ENCODE assay signal across 9 mouse cellular contexts in the genomic region with DNA sequence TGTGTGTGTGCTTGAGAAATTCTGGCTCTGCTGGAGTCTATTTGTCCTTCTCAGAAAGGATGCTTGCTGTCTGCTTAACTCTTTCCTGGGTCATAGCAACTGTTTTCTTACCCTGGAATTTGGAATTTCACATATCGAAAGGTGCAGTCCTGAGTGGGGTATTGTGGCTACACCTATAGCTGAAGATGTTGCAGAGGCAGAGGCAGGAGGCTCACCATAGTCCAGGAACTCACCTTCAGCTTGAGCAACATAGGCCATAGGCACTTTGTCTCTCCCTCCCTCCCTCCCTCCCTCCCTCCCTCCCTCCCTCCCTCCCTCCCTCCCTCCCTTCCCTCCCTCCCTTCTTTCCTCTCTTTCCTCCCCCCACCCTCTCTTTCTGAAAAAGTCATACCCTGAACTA.
DNase-seq lines count a peak whose midpoint lies in the region; ATAC-seq and TF ChIP-seq lines count a peak whose summit lies in the region.
"Had no signal": no experiment of that assay in that cellular context is flagged by ENCODE, and none has a peak within 500 bp of the region (broad histone marks: within the 10 kb centered on the region; RNA-seq: fewer than 3 reads in every experiment).

No protein-coding gene starts in this region.

- intact Hi-C loops in heart, postnatal 25 days (cut with DNase I) = no loop called here

- peak overlapping the region; percentile 43; the same call in 1 of the 2 replicates for H3K4me3 ChIP-seq in heart, embryonic 13.5 days
- H3K4me3 ChIP-seq in stomach, embryonic 16.5 days (replicated peaks; ENCODE audit: low read length) = no peak overlapping the region
- H3K4me3 ChIP-seq in stomach, postnatal 0 days (ENCODE audit: low read depth, low read length) = no peak overlapping the region
- H3K4me3 ChIP-seq in limb, embryonic 15.5 days = no peak overlapping the region

- no peaks in the 10 kb centered on the region for H3K36me3 ChIP-seq in heart, embryonic 13.5 days
- no peaks in the 10 kb centered on the region for H3K36me3 ChIP-seq in stomach, embryonic 16.5 days (ENCODE audit: control insufficient read depth, insufficient read depth, low read length)
- no peaks in the 10 kb centered on the region for H3K36me3 ChIP-seq in stomach, postnatal 0 days (ENCODE audit: control insufficient read depth, insufficient read depth, low read length)
- no peaks in the 10 kb centered on the region for H3K36me3 ChIP-seq in limb, embryonic 15.5 days

- no peak for TF ChIP-seq CTCF in stomach, postnatal 0 days (IDR thresholded peaks at IDR 0.05; ENCODE audit: low read depth)

- WGBS in heart, embryonic 13.5 days = 80% methylated on average over 1 of the region's 1 CpGs
- WGBS in stomach, embryonic 16.5 days = 92% methylated on average over 1 of the region's 1 CpGs
- 78% methylated on average over 1 of the region's 1 CpGs for WGBS in stomach, postnatal 0 days
- whole genome bisulfite sequencing in limb, embryonic 15.5 days = 95% methylated on average over 1 of the region's 1 CpGs

- peaks cover 6% of the 10 kb centered on the region; the same call in 1 of the 2 replicates for H3K4me1 ChIP-seq in heart, embryonic 13.5 days
- no peaks in the 10 kb centered on the region for H3K4me1 ChIP-seq in stomach, embryonic 16.5 days (ENCODE audit: control insufficient read depth, insufficient read depth, low read length)
- no peaks in the 10 kb centered on the region for H3K4me1 ChIP-seq in stomach, postnatal 0 days (replicated peaks; ENCODE audit: control insufficient read depth, insufficient read depth)
- H3K4me1 ChIP-seq in limb, embryonic 15.5 days = peaks cover 4% of the 10 kb centered on the region; the same call in 1 of the 2 replicates

- no peak for DNase-seq in heart, postnatal 25 days (ENCODE audit: low spot score)
- DNase-seq in stomach, postnatal 0 days (ENCODE audit: low spot score) = no peak
- DNase-seq in c-Kit-positive CD71-positive TER-119-positive erythroid progenitor cells, embryonic 14.5 days (ENCODE audit: low spot score) = no peak
- DNase-seq in thymus, postnatal 14 days = no peak
- DNase-seq: kidney, adult 18-20 months had no signal

- H3K27ac ChIP-seq in heart, embryonic 13.5 days (replicated peaks) = no peak overlapping the region
- no peak overlapping the region for H3K27ac ChIP-seq in stomach, embryonic 16.5 days (ENCODE audit: low read length)
- H3K27ac ChIP-seq in stomach, postnatal 0 days (replicated peaks) = no peak overlapping the region
- no peak overlapping the region for H3K27ac ChIP-seq in limb, embryonic 15.5 days

- no peak for ATAC-seq in heart, embryonic 13.5 days (ENCODE audit: extremely low read depth, insufficient number of reproducible peaks, low FRiP score, low TSS enrichment)
- no peak for ATAC-seq in stomach, embryonic 16.5 days (ENCODE audit: insufficient read depth, low FRiP score)
- no peak for ATAC-seq in stomach, postnatal 0 days (ENCODE audit: low FRiP score, low TSS enrichment)
- ATAC-seq in limb, embryonic 15.5 days (ENCODE audit: insufficient number of reproducible peaks, low FRiP score, low TSS enrichment, low read depth) = no peak
- no peak for ATAC-seq in cerebellum, adult (ENCODE audit: insufficient number of reproducible peaks, low FRiP score, low TSS enrichment)

- peak overlapping the region; percentile 69; the same call in 1 of the 2 replicates for H3K9ac ChIP-seq in heart, embryonic 13.5 days
- no peak overlapping the region for H3K9ac ChIP-seq in stomach, embryonic 16.5 days (ENCODE audit: low read length)
- H3K9ac ChIP-seq in stomach, postnatal 0 days (ENCODE audit: low read length) = no peak overlapping the region
- no peak overlapping the region for H3K9ac ChIP-seq in limb, embryonic 15.5 days

- H3K4me2 ChIP-seq in heart, embryonic 13.5 days = peak overlapping the region; percentile 68
- peak overlapping the region; percentile 36; the same call in 1 of the 2 replicates for H3K4me2 ChIP-seq in stomach, embryonic 16.5 days (ENCODE audit: low read depth, low read length)
- H3K4me2 ChIP-seq in stomach, postnatal 0 days (replicated peaks; ENCODE audit: low read depth) = no peak overlapping the region
- peak overlapping the region; percentile 35 for H3K4me2 ChIP-seq in limb, embryonic 15.5 days

- H3K9me3 ChIP-seq in heart, embryonic 13.5 days = no peaks in the 10 kb centered on the region
- H3K9me3 ChIP-seq in stomach, embryonic 16.5 days (replicated peaks; ENCODE audit: control insufficient read depth, low read length) = no peaks in the 10 kb centered on the region
- no peaks in the 10 kb centered on the region for H3K9me3 ChIP-seq in stomach, postnatal 0 days (ENCODE audit: control insufficient read depth, low read length)
- no peaks in the 10 kb centered on the region for H3K9me3 ChIP-seq in limb, embryonic 15.5 days

- 0 out of 2 replicates have a peak, but pooled peaks cover 3% of the 10 kb centered on the region for H3K27me3 ChIP-seq in heart, embryonic 13.5 days (replicated peaks)
- no peaks in the 10 kb centered on the region for H3K27me3 ChIP-seq in stomach, embryonic 16.5 days (ENCODE audit: control insufficient read depth, insufficient read depth, low read length)
- H3K27me3 ChIP-seq in stomach, postnatal 0 days (ENCODE audit: control insufficient read depth, insufficient read depth, low read length) = no peaks in the 10 kb centered on the region
- no peaks in the 10 kb centered on the region for H3K27me3 ChIP-seq in limb, embryonic 15.5 days

- no peak for TF ChIP-seq EP300 in stomach, postnatal 0 days (optimal IDR thresholded peaks at IDR 0.05)
